Mouse (Mus musculus) neural tube, embryonic 11.5 days (tissue): ENCODE results near the gene Sparcl1. TPM values are rescaled to one million over a fixed set of nuclear protein-coding genes. Genes with fewer than 3 reads are reported as not detected.

Experiments
- ATAC-seq: fragments of 200-750 bp; cut with Nextera tagmentation; 2 replicates; pipeline ENCODE4 v1.8.0; 2017; ENCODE audit warnings: moderate number of reproducible peaks, mild to moderate bottlenecking, moderate TSS enrichment, moderate library complexity; ENCODE audit not compliant: insufficient read depth, low FRiP score, low TSS enrichment
- DNase-seq: peaks from one replicate; pipeline ENCODE4 v3.0.0-alpha.2; 2015; ENCODE audit warnings: low spot score
- H3K27ac ChIP-seq: fragments of 300-500 bp; sonication (generic); 2 replicates; pipeline ENCODE4 v1.5.1; 2014; ENCODE audit warnings: low read depth, mild to moderate bottlenecking, low read length
- H3K27me3 ChIP-seq: fragments of 300-500 bp; sonication (generic); 2 replicates; pipeline ENCODE4 v1.6.1; 2014; ENCODE audit warnings: mild to moderate bottlenecking, low read length, mixed read lengths; ENCODE audit not compliant: control insufficient read depth, insufficient read depth
- H3K36me3 ChIP-seq: fragments of 300-500 bp; sonication (generic); 2 replicates; pipeline ENCODE4 v1.6.1; 2014; ENCODE audit warnings: mild to moderate bottlenecking, low read length, moderate library complexity, mixed read lengths; ENCODE audit not compliant: control insufficient read depth, insufficient read depth
- H3K4me1 ChIP-seq: fragments of 300-500 bp; sonication (generic); 2 replicates; pipeline ENCODE4 v1.6.1; 2014; ENCODE audit warnings: low read length, mixed read lengths; ENCODE audit not compliant: control insufficient read depth, insufficient read depth
- H3K4me2 ChIP-seq: fragments of 300-500 bp; sonication (generic); 2 replicates; pipeline ENCODE4 v1.6.1; 2014; ENCODE audit warnings: low read depth, mild to moderate bottlenecking, moderate library complexity
- H3K4me3 ChIP-seq: fragments of 300-500 bp; sonication (generic); 2 replicates; pipeline ENCODE4 v1.5.1; 2014; ENCODE audit warnings: low read depth, low read length
- H3K9ac ChIP-seq: fragments of 300-500 bp; sonication (generic); 2 replicates; pipeline ENCODE4 v1.6.1; 2014; ENCODE audit warnings: mild to moderate bottlenecking, low read length
- H3K9me3 ChIP-seq: fragments of 300-500 bp; sonication (generic); 2 replicates; pipeline ENCODE4 v1.6.1; 2016; ENCODE audit warnings: low read length; ENCODE audit not compliant: control insufficient read depth
- WGBS: fragments of 180-500 bp; shearing (Covaris S2); extraction: QIAGEN DNeasy Blood & Tissue Kit; methylation state at CpG from one replicate; pipeline ENCODE4 v1.1.7; 2014; 5-methylcytosine and 5-hydroxymethylcytosine counted together
- polyA plus RNA-seq: library from polyadenylated mRNA; unstranded; fragments of >200 nt; fragmentation: Nextera tagmentation; extraction: Ambion mirVana; gene quantifications from 2 replicates; pipeline ENCODE4 v1.2.1, GENCODE M21; 2014

The Sparcl1 gene
- polyA plus RNA-seq, 1 experiment from 2014 or later, result 73.1 TPM

DNA sequence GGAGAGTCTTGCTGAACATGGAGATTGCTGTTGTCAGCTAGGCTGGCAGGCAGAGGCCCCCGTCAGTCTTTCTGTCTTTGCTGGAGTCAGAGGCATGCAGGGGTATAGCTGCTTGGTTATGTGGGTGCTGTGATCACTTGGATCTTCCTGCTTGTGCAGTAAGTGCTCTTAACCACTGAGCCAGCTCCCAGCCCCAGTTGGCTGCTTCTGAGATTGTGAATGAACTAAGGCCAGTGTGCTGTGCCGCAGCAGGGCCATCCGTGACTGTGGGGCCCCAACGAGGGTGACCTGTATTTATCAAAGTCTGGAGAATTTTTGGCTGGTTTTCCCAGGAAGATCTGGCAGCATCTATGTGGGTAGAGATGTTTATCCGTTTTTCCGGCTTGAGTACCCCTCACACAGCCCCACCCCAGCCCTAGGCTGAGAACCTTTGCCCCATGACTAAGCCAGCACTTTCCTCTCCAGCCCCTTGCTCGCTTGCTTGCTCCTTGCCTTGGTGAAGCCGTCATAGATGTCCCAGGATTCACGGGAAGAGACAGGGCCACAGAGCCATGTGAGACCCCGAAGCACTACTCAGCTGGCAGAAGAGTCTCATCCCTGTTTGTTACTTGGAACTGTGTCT is 24.5 kb upstream of the Sparcl1 start:
- Histone ChIP-seq H3K4me1 (no peaks in the 10 kb centered on the region), H3K27ac (no peak overlapping the region), H3K9ac (no peak overlapping the region), H3K27me3 (no peaks in the 10 kb centered on the region), H3K4me3 (no peak overlapping the region), H3K4me2 (no peak overlapping the region), H3K9me3 (no peaks in the 10 kb centered on the region), H3K36me3 (no peaks in the 10 kb centered on the region)
- WGBS, result 77% methylated on average over 10 of the region's 10 CpGs
- no peak for DNase-seq
- ATAC-seq, result no peak

DNA sequence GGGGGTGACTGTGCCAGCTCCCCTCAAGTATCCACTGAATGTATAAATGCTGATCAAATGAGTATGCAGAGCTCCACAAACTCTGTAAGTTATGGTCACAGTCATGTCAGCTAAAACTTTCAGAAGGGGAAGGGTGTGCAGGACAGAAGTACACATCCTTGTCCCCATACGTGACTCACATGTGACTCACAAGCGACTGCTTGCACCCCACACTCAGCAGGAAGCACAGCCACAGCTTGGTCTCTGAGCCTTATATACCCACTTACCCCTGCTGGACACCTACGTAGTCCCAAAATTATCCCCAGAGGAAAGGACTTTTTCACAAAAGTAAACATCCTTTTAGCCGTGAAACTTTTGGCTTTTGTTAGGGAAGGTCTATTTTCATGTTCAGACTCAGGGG is 20.2 kb upstream of the Sparcl1 start:
- Histone ChIP-seq H3K4me2 (no peak overlapping the region), H3K9me3 (no peaks in the 10 kb centered on the region), H3K9ac (no peak overlapping the region), H3K36me3 (no peaks in the 10 kb centered on the region), H3K4me1 (no peaks in the 10 kb centered on the region), H3K4me3 (no peak overlapping the region), H3K27me3 (no peaks in the 10 kb centered on the region), H3K27ac (no peak overlapping the region)
- DNase-seq (no peak), ATAC-seq (no peak)
- 78% methylated on average over 4 of the region's 4 CpGs for WGBS

DNA sequence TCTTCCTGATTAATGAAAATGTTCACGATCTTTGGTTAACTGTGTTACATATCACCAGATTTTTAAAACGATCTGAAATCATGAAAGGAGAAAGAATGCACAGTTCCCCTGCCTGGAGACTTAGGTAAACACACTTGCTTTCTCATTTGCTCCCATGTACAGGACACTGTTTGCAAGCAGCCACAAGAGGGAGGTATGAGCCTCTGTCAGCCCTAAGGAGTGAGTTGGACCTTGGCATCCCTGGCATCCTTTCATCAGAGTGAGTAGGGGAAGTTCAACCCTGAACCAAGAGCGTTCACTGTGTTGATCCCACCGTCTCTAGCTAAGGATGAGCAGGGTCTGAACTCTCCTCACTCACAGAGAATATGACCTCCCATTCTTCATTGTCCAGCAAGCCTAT is 18.0 kb upstream of the Sparcl1 start:
- Histone ChIP-seq H3K4me1 (no peaks in the 10 kb centered on the region), H3K27ac (no peak overlapping the region), H3K9me3 (no peaks in the 10 kb centered on the region), H3K4me3 (no peak overlapping the region), H3K4me2 (no peak overlapping the region), H3K9ac (no peak overlapping the region), H3K27me3 (no peaks in the 10 kb centered on the region), H3K36me3 (no peaks in the 10 kb centered on the region)
- no peak for DNase-seq
- WGBS, result 77% methylated on average over 4 of the region's 4 CpGs
- no peak for ATAC-seq

DNA sequence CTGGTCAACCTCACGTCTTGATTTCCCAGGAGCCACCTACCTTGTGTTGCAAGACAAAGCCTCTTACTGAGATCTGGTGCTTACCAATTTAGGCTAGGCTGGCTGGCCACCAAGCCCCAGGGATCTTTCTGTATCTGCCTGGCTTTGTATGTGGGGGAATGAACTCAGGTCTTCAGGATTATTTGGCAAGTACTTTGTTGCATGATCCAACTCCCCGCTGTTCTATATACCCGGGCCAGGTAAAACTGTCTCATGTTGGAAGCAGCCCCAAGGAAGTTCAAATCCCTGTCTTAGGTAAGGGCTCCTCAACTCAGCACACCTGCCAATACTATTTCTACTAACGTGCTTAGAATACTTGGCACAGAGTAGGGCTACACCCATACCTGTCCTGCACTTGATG is 17.4 kb upstream of the Sparcl1 start:
- no peak for ATAC-seq

DNA sequence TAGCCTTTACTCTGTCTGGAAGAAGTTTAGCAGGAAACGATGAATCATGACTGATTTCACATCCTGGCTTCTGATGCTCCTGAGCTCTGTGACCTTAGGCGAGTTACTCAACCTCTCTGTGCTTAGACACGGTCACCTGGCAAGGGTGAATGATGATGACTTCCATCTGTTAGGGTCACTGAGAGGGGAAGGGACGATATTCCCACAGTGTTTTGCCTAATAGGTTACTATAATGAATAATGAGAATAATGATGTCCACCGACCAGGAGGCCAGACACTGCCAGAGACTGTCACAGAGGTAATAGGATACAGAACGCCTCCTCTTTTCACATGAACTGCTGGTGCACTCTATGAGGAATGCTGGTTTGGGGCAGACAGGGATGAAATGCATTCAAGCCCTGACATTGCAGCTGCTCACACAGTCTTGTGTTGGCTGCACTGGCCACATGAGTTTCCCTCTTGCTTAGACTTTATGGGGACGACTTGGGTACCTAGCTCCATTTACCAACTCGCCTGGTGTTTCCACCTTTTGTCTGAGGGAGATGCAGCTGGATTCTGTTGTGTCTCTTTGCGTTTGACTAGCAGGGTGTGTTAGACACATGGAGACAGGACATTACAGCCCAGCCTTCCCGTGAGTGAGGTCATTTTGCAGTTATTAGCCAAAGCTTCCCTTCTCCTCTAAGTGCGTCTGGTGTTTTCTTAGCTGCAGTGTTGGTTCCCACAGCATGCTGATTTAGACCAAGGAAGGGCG is 14.9 kb upstream of the Sparcl1 start:
- no peaks in the 10 kb centered on the region for H3K9me3 ChIP-seq
- no peak overlapping the region for H3K4me3 ChIP-seq
- H3K4me1 ChIP-seq, result no peaks in the 10 kb centered on the region
- WGBS, result 51% methylated on average over 12 of the region's 12 CpGs
- H3K9ac ChIP-seq, result no peak overlapping the region
- H3K4me2 ChIP-seq, result no peak overlapping the region
- H3K36me3 ChIP-seq, result no peaks in the 10 kb centered on the region
- DNase-seq, result peak; percentile 31
- ATAC-seq, result no peak
- H3K27me3 ChIP-seq, result no peaks in the 10 kb centered on the region
- peak overlapping the region; percentile 49; the same call in 1 of the 2 replicates for H3K27ac ChIP-seq

More for the DNA sequence above, 17.4 kb upstream of the Sparcl1 start:
- no peak for DNase-seq
- Histone ChIP-seq H3K4me2 (no peak overlapping the region), H3K9me3 (no peaks in the 10 kb centered on the region), H3K36me3 (no peaks in the 10 kb centered on the region), H3K27ac (no peak overlapping the region), H3K27me3 (no peaks in the 10 kb centered on the region), H3K4me3 (no peak overlapping the region), H3K9ac (no peak overlapping the region), H3K4me1 (no peaks in the 10 kb centered on the region)
- 96% methylated on average over 4 of the region's 4 CpGs for WGBS

DNA sequence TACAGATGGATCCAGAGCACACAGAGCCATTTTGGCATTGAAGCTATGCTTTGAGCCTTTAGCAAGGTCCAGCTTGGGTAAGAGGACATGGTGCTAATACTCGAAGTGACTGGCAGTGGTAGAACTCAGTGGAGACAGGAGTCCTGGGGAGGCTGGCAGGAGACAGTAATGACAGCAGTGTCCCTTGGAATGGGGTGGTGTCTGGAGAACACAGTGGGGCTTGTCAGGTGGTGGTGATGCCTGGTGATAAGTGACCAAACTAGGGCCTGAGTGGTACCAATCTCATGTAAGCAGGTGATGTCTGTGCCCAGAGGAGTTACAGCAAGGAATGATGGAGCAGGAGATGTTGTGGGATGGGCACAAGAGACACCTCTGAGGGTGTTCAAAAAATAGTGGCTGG is 13.8 kb upstream of the Sparcl1 start:
- H3K4me1 ChIP-seq, result no peaks in the 10 kb centered on the region
- H3K4me2 ChIP-seq, result no peak overlapping the region
- H3K9ac ChIP-seq, result no peak overlapping the region
- H3K36me3 ChIP-seq, result no peaks in the 10 kb centered on the region
- no peak overlapping the region for H3K27ac ChIP-seq
- WGBS, result 88% methylated on average over 1 of the region's 1 CpGs
- H3K9me3 ChIP-seq, result no peaks in the 10 kb centered on the region
- H3K4me3 ChIP-seq, result no peak overlapping the region
- ATAC-seq, result no peak
- no peak for DNase-seq
- H3K27me3 ChIP-seq, result no peaks in the 10 kb centered on the region

DNA sequence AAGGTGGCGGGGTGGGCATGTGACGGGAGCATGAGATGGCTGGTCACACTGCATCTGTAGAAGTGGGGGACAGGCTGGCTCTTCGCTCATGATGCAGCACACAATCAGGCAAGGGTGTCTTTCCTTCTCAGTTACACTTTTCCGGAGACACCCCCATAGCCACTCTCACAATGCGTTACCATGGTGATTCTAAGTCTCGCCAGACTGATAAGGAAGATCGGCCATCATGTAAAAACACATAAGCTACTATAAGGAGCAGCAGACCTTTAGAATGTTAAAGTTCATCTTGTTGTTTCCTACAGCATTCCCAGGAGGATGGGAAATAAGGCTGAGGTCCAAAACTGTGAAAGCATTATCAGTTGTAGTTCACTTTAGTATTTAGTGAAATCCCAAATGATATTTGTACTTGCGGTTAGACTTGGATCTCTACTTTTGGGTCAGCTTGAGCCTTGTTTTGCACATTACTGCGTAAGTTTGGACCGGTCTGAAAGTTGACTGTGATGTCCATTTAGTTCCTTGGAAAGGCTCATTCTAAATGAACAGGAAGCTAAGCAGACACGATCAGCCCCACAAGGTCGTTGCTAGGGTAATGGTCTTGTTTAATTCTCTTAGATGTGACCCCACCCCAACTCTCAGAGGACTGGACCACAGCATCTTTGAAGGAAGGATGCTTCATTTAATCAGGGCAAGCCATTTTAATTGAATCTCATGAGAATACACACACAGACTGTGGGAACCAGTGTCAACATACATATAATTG is 13.2 kb upstream of the Sparcl1 start:
- H3K36me3 ChIP-seq, result no peaks in the 10 kb centered on the region
- H3K4me2 ChIP-seq, result no peak overlapping the region
- DNase-seq (no peak), ATAC-seq (no peak)
- no peak overlapping the region for H3K9ac ChIP-seq
- no peak overlapping the region for H3K4me3 ChIP-seq
- no peak overlapping the region for H3K27ac ChIP-seq
- H3K9me3 ChIP-seq, result no peaks in the 10 kb centered on the region
- H3K4me1 ChIP-seq, result no peaks in the 10 kb centered on the region
- H3K27me3 ChIP-seq, result no peaks in the 10 kb centered on the region
- WGBS, result 86% methylated on average over 12 of the region's 12 CpGs

DNA sequence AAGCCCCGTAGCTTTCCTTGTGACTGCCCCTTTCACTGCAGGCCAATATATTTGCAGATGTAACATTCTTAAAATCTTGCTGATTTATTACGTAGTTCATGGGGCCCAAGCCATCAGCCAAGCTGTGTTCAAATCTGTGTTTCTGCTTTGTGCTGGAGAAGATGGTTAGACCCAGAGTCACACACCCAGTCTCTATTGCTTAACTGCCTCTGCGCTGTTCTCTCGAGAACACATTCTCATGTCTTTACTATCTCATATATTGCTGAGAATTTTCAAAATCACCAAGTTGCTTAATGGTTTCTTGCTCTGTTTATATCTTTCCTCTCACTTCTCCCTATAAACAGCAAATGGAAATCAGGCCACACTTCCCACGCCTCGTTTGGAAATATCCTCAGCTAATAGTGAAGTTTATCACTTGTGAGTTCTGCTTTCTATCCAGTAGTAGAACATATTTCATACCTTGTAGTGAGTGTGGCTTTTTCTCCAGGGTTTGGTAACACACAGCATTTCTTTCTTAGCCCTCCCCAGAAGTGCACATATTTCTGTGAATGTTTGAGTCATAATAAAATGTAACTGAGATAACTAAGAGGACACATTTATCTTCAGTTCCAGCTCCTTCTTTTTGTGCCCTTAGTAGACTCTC is 10.6 kb upstream of the Sparcl1 start:
- no peaks in the 10 kb centered on the region for H3K9me3 ChIP-seq
- H3K4me2 ChIP-seq, result no peak overlapping the region
- WGBS, result 80% methylated on average over 6 of the region's 6 CpGs
- H3K4me1 ChIP-seq, result no peaks in the 10 kb centered on the region
- DNase-seq, result no peak
- no peaks in the 10 kb centered on the region for H3K36me3 ChIP-seq
- ATAC-seq, result no peak
- no peak overlapping the region for H3K9ac ChIP-seq
- no peaks in the 10 kb centered on the region for H3K27me3 ChIP-seq
- no peak overlapping the region for H3K27ac ChIP-seq
- H3K4me3 ChIP-seq, result no peak overlapping the region
